Mouse (Mus musculus): Measurements from ENCODE around the gene Hdgfl3.

DNA sequence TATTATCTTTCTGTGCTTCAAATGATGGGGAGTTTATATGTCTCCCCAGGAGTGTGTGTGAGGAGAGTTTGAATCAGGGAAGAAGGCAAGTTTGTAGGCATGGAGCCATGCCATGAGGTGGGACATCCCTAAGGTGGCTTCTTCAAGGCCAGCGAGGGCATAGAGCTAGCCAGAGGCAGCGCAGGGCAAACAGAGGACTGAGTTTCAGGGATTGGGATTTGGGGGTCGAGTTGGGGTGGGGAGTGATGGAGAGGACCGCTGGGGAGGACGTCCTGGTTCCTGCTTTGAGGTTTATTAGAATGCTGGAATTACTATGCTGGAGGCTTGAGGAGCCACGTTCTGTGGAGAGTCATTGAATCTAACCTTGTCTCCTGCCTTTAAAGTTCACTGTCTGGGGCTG lies 68.3 kb downstream of the Hdgfl3 start:
- TF ChIP-seq CTCF (IDR thresholded peaks at IDR 0.05; ENCODE audit: low read depth, low read length) (no peak), TAL1 (conservative IDR thresholded peaks at IDR 0.05; ENCODE audit: low read depth, low read length) (no peak), GATA1 (IDR thresholded peaks at IDR 0.05; ENCODE audit: borderline replicate concordance, low read length) (no peak)

Data from G1E (cell line).